Mouse (Mus musculus): ENCODE data around the gene Dohh.

The Dohh gene

DNA sequence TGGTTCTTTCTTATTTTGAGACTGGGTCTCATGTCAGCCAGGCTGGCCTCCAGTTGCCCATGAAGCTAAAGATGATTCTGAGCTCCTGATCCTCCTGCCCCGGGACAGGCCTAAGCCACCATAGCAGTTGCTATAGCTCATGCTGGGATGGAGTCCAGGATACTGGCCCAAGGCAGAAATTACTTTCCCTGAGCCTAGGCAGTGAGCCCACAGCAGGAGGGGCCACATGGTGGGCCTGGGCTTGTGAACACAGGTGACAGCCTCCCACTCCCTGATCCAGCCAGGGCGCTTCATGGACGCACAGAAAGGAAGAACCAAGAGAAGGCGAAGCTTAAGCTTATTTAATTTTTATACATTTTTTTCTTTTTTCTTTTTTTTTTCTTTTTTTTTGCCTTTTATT, 11.6 kb downstream of the Dohh start:
- Histone ChIP-seq H3K9me3 (ENCODE audit: low read length) (no peaks in the 10 kb centered on the region), H3K36me3 (ENCODE audit: insufficient read depth, low read length) (peaks cover 25% of the 10 kb centered on the region), H3K4me1 (replicated peaks; ENCODE audit: low read depth, low read length) (peaks cover 80% of the 10 kb centered on the region), H3K27me3 (ENCODE audit: insufficient read depth, low read length) (no peaks in the 10 kb centered on the region), H3K4me3 (replicated peaks; ENCODE audit: low read length) (no peak overlapping the region)
- TF ChIP-seq NANOG (IDR thresholded peaks at IDR 0.05; ENCODE audit: borderline replicate concordance, low read length), result no peak
- no peak for TF ChIP-seq POU5F1 (IDR thresholded peaks at IDR 0.05; ENCODE audit: borderline replicate concordance, low read length)
- no peak for TF ChIP-seq CTCF (conservative IDR thresholded peaks at IDR 0.05; ENCODE audit: low read length)

DNA sequence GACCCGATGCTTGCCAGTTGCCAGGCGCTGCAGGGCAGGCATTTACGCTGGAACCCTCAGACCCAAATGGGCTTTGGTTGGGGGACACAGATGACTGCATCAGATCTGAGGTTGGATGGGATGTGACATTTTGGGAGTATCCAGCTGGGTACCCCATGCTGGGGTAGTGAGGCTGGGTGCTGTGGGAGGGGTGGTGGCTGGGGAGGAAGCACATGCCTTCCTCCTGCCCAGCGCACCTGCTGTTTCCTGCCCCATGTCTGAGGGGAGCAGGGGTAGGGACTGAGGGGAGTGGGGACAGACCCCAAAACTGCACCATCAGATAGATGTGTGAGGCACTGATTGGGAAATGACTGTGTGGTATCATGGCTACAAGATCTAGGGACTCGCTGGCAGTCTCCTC, 12.5 kb downstream of the Dohh start:
- H3K4me3 ChIP-seq (replicated peaks; ENCODE audit: low read length), result peak overlapping the region; percentile 32
- H3K4me1 ChIP-seq (replicated peaks; ENCODE audit: low read depth, low read length), result peaks cover 86% of the 10 kb centered on the region
- TF ChIP-seq CTCF (conservative IDR thresholded peaks at IDR 0.05; ENCODE audit: low read length) (no peak), NANOG (IDR thresholded peaks at IDR 0.05; ENCODE audit: borderline replicate concordance, low read length) (no peak), POU5F1 (IDR thresholded peaks at IDR 0.05; ENCODE audit: borderline replicate concordance, low read length) (no peak)
- H3K27me3 ChIP-seq (ENCODE audit: insufficient read depth, low read length), result no peaks in the 10 kb centered on the region
- no peaks in the 10 kb centered on the region for H3K9me3 ChIP-seq (ENCODE audit: low read length)
- H3K36me3 ChIP-seq (ENCODE audit: insufficient read depth, low read length), result peaks cover 16% of the 10 kb centered on the region

- peaks cover 15% of the 10 kb centered on the region for H3K36me3 ChIP-seq (ENCODE audit: insufficient read depth, low read length)
- H3K4me3 ChIP-seq (replicated peaks; ENCODE audit: low read length), result peak overlapping the region; percentile 77
- TF ChIP-seq NANOG (IDR thresholded peaks at IDR 0.05; ENCODE audit: borderline replicate concordance, low read length) (no peak), POU5F1 (IDR thresholded peaks at IDR 0.05; ENCODE audit: borderline replicate concordance, low read length) (no peak), CTCF (conservative IDR thresholded peaks at IDR 0.05; ENCODE audit: low read length) (no peak)
- H3K27me3 ChIP-seq (ENCODE audit: insufficient read depth, low read length), result no peaks in the 10 kb centered on the region
- peaks cover 90% of the 10 kb centered on the region for H3K4me1 ChIP-seq (replicated peaks; ENCODE audit: low read depth, low read length)
- H3K9me3 ChIP-seq (ENCODE audit: low read length), result no peaks in the 10 kb centered on the region
Observed at GRCm38 (mm10) chr10:81399296-81399695, 15.1 kb downstream of the Dohh start.

DNA sequence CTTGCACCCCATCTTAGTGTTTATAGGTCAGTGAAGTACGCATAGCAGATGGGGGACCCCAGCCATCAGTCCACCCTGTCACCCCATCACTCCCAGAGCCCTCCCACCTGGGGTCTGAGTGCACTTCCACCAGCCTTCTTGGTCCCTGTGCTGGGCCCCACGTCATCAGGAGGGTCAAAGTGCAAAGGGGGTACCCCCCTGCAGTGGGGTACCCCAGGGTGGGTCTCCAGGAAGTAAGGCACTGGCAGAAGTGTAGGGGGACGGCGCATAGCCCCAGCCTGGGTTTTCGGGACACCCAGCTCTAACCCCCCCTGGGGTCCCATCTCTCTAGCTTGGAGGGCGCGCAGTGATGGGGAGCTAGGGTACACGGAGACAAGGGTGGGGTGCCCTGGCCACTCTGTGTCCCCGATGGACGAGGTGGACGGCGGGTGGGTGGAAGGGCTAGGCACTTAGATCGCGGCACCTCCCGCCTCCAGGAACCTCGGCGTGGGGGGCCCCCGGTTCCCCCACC, 15.6 kb downstream of the Dohh start:
- Histone ChIP-seq H3K36me3 (ENCODE audit: insufficient read depth, low read length) (peaks cover 15% of the 10 kb centered on the region), H3K27me3 (ENCODE audit: insufficient read depth, low read length) (no peaks in the 10 kb centered on the region), H3K9me3 (ENCODE audit: low read length) (no peaks in the 10 kb centered on the region), H3K4me1 (replicated peaks; ENCODE audit: low read depth, low read length) (peaks cover 95% of the 10 kb centered on the region), H3K4me3 (replicated peaks; ENCODE audit: low read length) (peak overlapping the region; percentile 77)
- no peak for TF ChIP-seq POU5F1 (IDR thresholded peaks at IDR 0.05; ENCODE audit: borderline replicate concordance, low read length)
- TF ChIP-seq NANOG (IDR thresholded peaks at IDR 0.05; ENCODE audit: borderline replicate concordance, low read length), result no peak
- no peak for TF ChIP-seq CTCF (conservative IDR thresholded peaks at IDR 0.05; ENCODE audit: low read length)

DNA sequence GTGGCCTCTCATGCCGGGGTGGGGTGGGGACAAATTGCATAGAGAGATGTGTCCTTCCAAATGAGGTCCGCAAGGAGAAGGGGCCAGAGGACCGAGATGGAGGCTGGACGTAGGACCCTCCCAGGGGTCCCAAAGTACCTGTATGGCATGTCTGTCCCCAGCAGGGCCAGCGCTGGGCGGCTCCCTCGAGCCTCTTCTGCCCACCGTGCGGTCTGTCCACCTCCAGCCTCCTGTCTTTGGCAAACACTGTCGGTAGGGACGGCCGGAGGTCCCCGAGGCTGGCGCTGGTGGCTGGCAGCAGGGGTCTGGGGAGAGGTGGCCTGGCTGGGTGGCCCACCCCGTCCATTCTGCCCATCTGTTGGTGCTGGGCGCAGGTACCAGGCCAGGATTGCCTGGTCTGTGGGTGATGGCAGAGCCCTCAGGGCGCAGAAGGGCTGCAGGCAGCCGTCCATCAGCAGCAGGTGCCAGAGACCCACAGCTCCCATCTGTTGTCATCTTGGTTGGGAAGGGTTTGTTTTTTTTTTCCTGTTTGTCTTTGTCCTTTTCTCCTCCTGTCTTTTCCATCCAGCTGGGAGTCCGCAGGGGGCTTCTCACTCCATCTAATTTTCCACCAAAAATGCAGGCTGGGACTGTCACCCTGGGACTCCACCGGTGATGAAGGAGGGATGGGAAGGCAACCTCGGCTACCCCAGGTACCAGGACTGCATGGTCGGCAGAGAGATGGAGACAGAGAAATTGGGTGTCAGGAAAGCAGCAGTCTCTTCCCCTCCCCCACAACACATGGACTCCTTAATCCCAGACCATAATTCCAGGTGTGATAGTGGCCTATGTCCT, 16.4 kb downstream of the Dohh start:
- no peaks in the 10 kb centered on the region for H3K27me3 ChIP-seq (ENCODE audit: insufficient read depth, low read length)
- H3K36me3 ChIP-seq (ENCODE audit: insufficient read depth, low read length), result peaks cover 18% of the 10 kb centered on the region
- no peaks in the 10 kb centered on the region for H3K9me3 ChIP-seq (ENCODE audit: low read length)
- H3K4me1 ChIP-seq (replicated peaks; ENCODE audit: low read depth, low read length), result peaks cover 96% of the 10 kb centered on the region
- TF ChIP-seq POU5F1 (IDR thresholded peaks at IDR 0.05; ENCODE audit: borderline replicate concordance, low read length), result no peak
- no peak for TF ChIP-seq NANOG (IDR thresholded peaks at IDR 0.05; ENCODE audit: borderline replicate concordance, low read length)
- TF ChIP-seq CTCF (conservative IDR thresholded peaks at IDR 0.05; ENCODE audit: low read length), result no peak
- H3K4me3 ChIP-seq (replicated peaks; ENCODE audit: low read length), result peak overlapping the region; percentile 77

- peaks cover 24% of the 10 kb centered on the region for H3K36me3 ChIP-seq (ENCODE audit: insufficient read depth, low read length)
- no peaks in the 10 kb centered on the region for H3K27me3 ChIP-seq (ENCODE audit: insufficient read depth, low read length)
- TF ChIP-seq NANOG (IDR thresholded peaks at IDR 0.05; ENCODE audit: borderline replicate concordance, low read length), result no peak
- H3K9me3 ChIP-seq (ENCODE audit: low read length), result no peaks in the 10 kb centered on the region
- peak overlapping the region; percentile 77 for H3K4me3 ChIP-seq (replicated peaks; ENCODE audit: low read length)
- peaks cover 96% of the 10 kb centered on the region for H3K4me1 ChIP-seq (replicated peaks; ENCODE audit: low read depth, low read length)
Observed at GRCm38 (mm10) chr10:81401205-81401520, 16.9 kb downstream of the Dohh start.

DNA sequence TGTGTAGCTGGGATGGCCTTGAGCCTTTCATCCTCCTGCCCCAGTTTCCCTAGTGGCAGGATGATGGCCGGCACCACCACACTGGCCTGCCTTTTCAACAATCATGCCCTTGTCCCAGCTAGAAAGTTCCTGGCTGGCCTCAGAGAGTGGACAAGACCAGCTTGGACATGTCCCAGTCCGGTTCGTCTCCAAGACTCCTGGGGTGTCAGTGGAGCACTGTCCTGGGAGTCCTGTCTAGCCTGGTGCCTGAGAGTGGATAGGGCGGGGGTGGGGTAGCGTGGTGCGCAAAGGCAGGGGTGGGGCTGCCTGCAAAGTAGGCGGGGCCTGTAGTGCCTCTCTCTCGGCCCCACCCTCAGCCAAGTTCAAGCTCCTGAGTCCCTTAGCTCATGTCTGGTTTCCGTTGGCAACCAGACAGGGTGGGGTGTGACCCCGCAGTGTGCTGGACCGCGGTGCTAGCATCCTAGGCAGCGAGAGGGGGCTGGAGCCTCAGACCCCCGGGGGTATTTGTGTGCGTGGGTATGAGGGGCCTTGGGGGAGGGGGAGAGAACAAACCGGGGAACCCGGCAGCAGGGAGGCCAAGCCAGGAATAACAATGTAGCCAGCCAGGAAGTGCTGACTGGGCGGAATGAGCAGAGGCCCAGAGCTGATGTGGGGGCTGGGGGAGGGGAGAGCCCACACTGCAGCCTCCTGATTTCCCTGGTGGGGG, 17.4 kb downstream of the Dohh start:
- Histone ChIP-seq H3K4me3 (replicated peaks; ENCODE audit: low read length) (peak overlapping the region; percentile 77), H3K27me3 (ENCODE audit: insufficient read depth, low read length) (no peaks in the 10 kb centered on the region), H3K9me3 (ENCODE audit: low read length) (no peaks in the 10 kb centered on the region), H3K4me1 (replicated peaks; ENCODE audit: low read depth, low read length) (peaks cover 96% of the 10 kb centered on the region), H3K36me3 (ENCODE audit: insufficient read depth, low read length) (peaks cover 28% of the 10 kb centered on the region)
- TF ChIP-seq CTCF (conservative IDR thresholded peaks at IDR 0.05; ENCODE audit: low read length) (no peak), POU5F1 (IDR thresholded peaks at IDR 0.05; ENCODE audit: borderline replicate concordance, low read length) (no peak), NANOG (IDR thresholded peaks at IDR 0.05; ENCODE audit: borderline replicate concordance, low read length) (no peak)

- Histone ChIP-seq H3K4me3 (replicated peaks; ENCODE audit: low read length) (peak overlapping the region; percentile 77), H3K36me3 (ENCODE audit: insufficient read depth, low read length) (peaks cover 34% of the 10 kb centered on the region), H3K27me3 (ENCODE audit: insufficient read depth, low read length) (0 out of 2 replicates have a peak, but pooled peaks cover 5% of the 10 kb centered on the region), H3K4me1 (replicated peaks; ENCODE audit: low read depth, low read length) (peaks cover 96% of the 10 kb centered on the region), H3K9me3 (ENCODE audit: low read length) (no peaks in the 10 kb centered on the region)
- TF ChIP-seq CTCF (conservative IDR thresholded peaks at IDR 0.05; ENCODE audit: low read length), result no peak
- TF ChIP-seq NANOG (IDR thresholded peaks at IDR 0.05; ENCODE audit: borderline replicate concordance, low read length), result no peak
- no peak for TF ChIP-seq POU5F1 (IDR thresholded peaks at IDR 0.05; ENCODE audit: borderline replicate concordance, low read length)
Observed at GRCm38 (mm10) chr10:81402227-81402765, 18.1 kb downstream of the Dohh start.
